Mouse (Mus musculus) forebrain, embryonic 10.5 days (tissue): ENCODE measurements at regions not wholly inside any gene's neighbourhood (a gene's known extent, or its start where the extent isn't known, plus 50 kb on each side); places are given as distances from the start of the nearest gene placed in this dataset.

Experiments
- DNase-seq: peaks from one replicate; pipeline ENCODE4 v3.0.0-alpha.2; 2017; ENCODE audit warnings: low spot score; ENCODE audit errors: extremely low spot score
- H3K27ac ChIP-seq: fragments of 300-500 bp; sonication (generic); 2 replicates; pipeline ENCODE4 v1.5.1; 2016; ENCODE audit warnings: mild to moderate bottlenecking
- H3K27me3 ChIP-seq: fragments of 300-500 bp; sonication (generic); 2 replicates; pipeline ENCODE4 v1.6.1; 2016; ENCODE audit warnings: mild to moderate bottlenecking; ENCODE audit not compliant: poor library complexity, severe bottlenecking
- H3K36me3 ChIP-seq: fragments of 300-500 bp; sonication (generic); replicated peaks from 2 replicates; pipeline ENCODE4 v1.6.1; 2016; ENCODE audit warnings: mild to moderate bottlenecking, moderate library complexity
- H3K4me1 ChIP-seq: fragments of 300-500 bp; sonication (generic); 2 replicates; pipeline ENCODE4 v1.6.1; 2016
- H3K4me3 ChIP-seq: fragments of 300-500 bp; sonication (generic); 2 replicates; pipeline ENCODE4 v1.5.1; 2016; ENCODE audit warnings: mild to moderate bottlenecking, moderate library complexity
- H3K9me3 ChIP-seq: fragments of 300-500 bp; sonication (generic); 2 replicates; pipeline ENCODE4 v1.6.1; 2016; ENCODE audit warnings: mild to moderate bottlenecking, moderate library complexity
- WGBS: fragments of 180-500 bp; shearing (Covaris S2); methylation state at CpG from one replicate; pipeline ENCODE4 v1.1.7; 2016; 5-methylcytosine and 5-hydroxymethylcytosine counted together

GRCm38 (mm10) chr13:46043568-46043967 lies 78.8 kb upstream of the Atxn1 start:
- 87% methylated on average over 12 of the region's 12 CpGs for WGBS
- H3K27ac ChIP-seq, result 0 out of 2 replicates have a peak overlapping the region, but pooled peaks have one; percentile 12
- no peak for DNase-seq
- no peaks in the 10 kb centered on the region for H3K27me3 ChIP-seq
- H3K9me3 ChIP-seq, result no peaks in the 10 kb centered on the region
- H3K4me1 ChIP-seq, result peaks cover 51% of the 10 kb centered on the region
- no peaks in the 10 kb centered on the region for H3K36me3 ChIP-seq
- H3K4me3 ChIP-seq, result no peak overlapping the region

- H3K27me3 ChIP-seq, result no peaks in the 10 kb centered on the region
- H3K4me3 ChIP-seq, result no peak overlapping the region
- H3K9me3 ChIP-seq, result no peaks in the 10 kb centered on the region
- 76% methylated on average over 10 of the region's 10 CpGs for WGBS
- no peaks in the 10 kb centered on the region for H3K36me3 ChIP-seq
- DNase-seq, result no peak
- H3K27ac ChIP-seq, result no peak overlapping the region
- H3K4me1 ChIP-seq, result peaks cover 56% of the 10 kb centered on the region
Observed at GRCm38 (mm10) chr13:46043016-46043415, 78.2 kb upstream of the Atxn1 start.

- 89% methylated on average over 8 of the region's 8 CpGs for WGBS
Observed at GRCm38 (mm10) chr13:46042224-46042623, 77.4 kb upstream of the Atxn1 start.

GRCm38 (mm10) chr13:46041475-46041874 lies 76.7 kb upstream of the Atxn1 start:
- 71% methylated on average over 4 of the region's 4 CpGs for WGBS
- Histone ChIP-seq H3K27ac (peak overlapping the region; percentile 71), H3K9me3 (no peaks in the 10 kb centered on the region)

More at GRCm38 (mm10) chr13:46042224-46042623, 77.4 kb upstream of the Atxn1 start:
- H3K9me3 ChIP-seq, result no peaks in the 10 kb centered on the region
- no peak overlapping the region for H3K4me3 ChIP-seq
- H3K4me1 ChIP-seq, result peaks cover 60% of the 10 kb centered on the region
- H3K36me3 ChIP-seq, result no peaks in the 10 kb centered on the region
- H3K27ac ChIP-seq, result peak overlapping the region; percentile 71
- DNase-seq, result no peak
- H3K27me3 ChIP-seq, result no peaks in the 10 kb centered on the region

GRCm38 (mm10) chr13:46040062-46040461 lies 75.3 kb upstream of the Atxn1 start:
- DNase-seq, result no peak
- no peaks in the 10 kb centered on the region for H3K36me3 ChIP-seq
- no peak overlapping the region for H3K4me3 ChIP-seq
- 83% methylated on average over 5 of the region's 5 CpGs for WGBS
- no peaks in the 10 kb centered on the region for H3K9me3 ChIP-seq
- H3K27ac ChIP-seq, result peak overlapping the region; percentile 81
- H3K27me3 ChIP-seq, result no peaks in the 10 kb centered on the region
- peaks cover 64% of the 10 kb centered on the region for H3K4me1 ChIP-seq

More at GRCm38 (mm10) chr13:46041475-46041874, 76.7 kb upstream of the Atxn1 start:
- Histone ChIP-seq H3K4me1 (peaks cover 64% of the 10 kb centered on the region), H3K4me3 (no peak overlapping the region), H3K36me3 (no peaks in the 10 kb centered on the region), H3K27me3 (no peaks in the 10 kb centered on the region)
- no peak for DNase-seq

- H3K27me3 ChIP-seq, result no peaks in the 10 kb centered on the region
- no peaks in the 10 kb centered on the region for H3K9me3 ChIP-seq
- 24% methylated on average over 10 of the region's 10 CpGs for WGBS
- peak overlapping the region; percentile 81 for H3K27ac ChIP-seq
- peak; percentile 47 for DNase-seq
- H3K4me3 ChIP-seq, result peak overlapping the region; percentile 18
- H3K36me3 ChIP-seq, result no peaks in the 10 kb centered on the region
- peaks cover 63% of the 10 kb centered on the region for H3K4me1 ChIP-seq
Observed at GRCm38 (mm10) chr13:46038441-46039331, 73.9 kb upstream of the Atxn1 start.

GRCm38 (mm10) chr13:46032281-46032680 lies 67.5 kb upstream of the Atxn1 start:
- H3K4me3 ChIP-seq, result no peak overlapping the region
- no peak overlapping the region for H3K27ac ChIP-seq
- 86% methylated on average over 2 of the region's 2 CpGs for WGBS

GRCm38 (mm10) chr13:46026018-46026417 lies 61.2 kb upstream of the Atxn1 start:
- no peak for DNase-seq
- WGBS, result 45% methylated on average over 2 of the region's 2 CpGs
- no peak overlapping the region for H3K4me3 ChIP-seq
- no peaks in the 10 kb centered on the region for H3K36me3 ChIP-seq
- H3K27ac ChIP-seq, result no peak overlapping the region
- H3K27me3 ChIP-seq, result no peaks in the 10 kb centered on the region
- H3K9me3 ChIP-seq, result no peaks in the 10 kb centered on the region
- H3K4me1 ChIP-seq, result peaks cover 30% of the 10 kb centered on the region

More at GRCm38 (mm10) chr13:46032281-46032680, 67.5 kb upstream of the Atxn1 start:
- Histone ChIP-seq H3K36me3 (no peaks in the 10 kb centered on the region), H3K4me1 (peaks cover 4% of the 10 kb centered on the region), H3K9me3 (no peaks in the 10 kb centered on the region), H3K27me3 (no peaks in the 10 kb centered on the region)
- DNase-seq, result no peak

- H3K27ac ChIP-seq, result no peak overlapping the region
- no peak for DNase-seq
- 88% methylated on average over 5 of the region's 5 CpGs for WGBS
- H3K4me1 ChIP-seq, result peaks cover 41% of the 10 kb centered on the region
- H3K4me3 ChIP-seq, result no peak overlapping the region
- H3K9me3 ChIP-seq, result no peaks in the 10 kb centered on the region
- H3K27me3 ChIP-seq, result no peaks in the 10 kb centered on the region
- H3K36me3 ChIP-seq, result no peaks in the 10 kb centered on the region
Observed at GRCm38 (mm10) chr13:46023630-46024041, 58.8 kb upstream of the Atxn1 start.

GRCm38 (mm10) chr13:46023187-46023586 lies 58.4 kb upstream of the Atxn1 start:
- Histone ChIP-seq H3K27ac (no peak overlapping the region), H3K27me3 (no peaks in the 10 kb centered on the region), H3K4me1 (peaks cover 41% of the 10 kb centered on the region), H3K4me3 (no peak overlapping the region), H3K9me3 (no peaks in the 10 kb centered on the region), H3K36me3 (no peaks in the 10 kb centered on the region)
- no peak for DNase-seq
- 55% methylated on average over 5 of the region's 5 CpGs for WGBS

- Histone ChIP-seq H3K4me3 (no peak overlapping the region), H3K36me3 (no peaks in the 10 kb centered on the region), H3K27me3 (no peaks in the 10 kb centered on the region), H3K27ac (no peak overlapping the region), H3K4me1 (peaks cover 41% of the 10 kb centered on the region), H3K9me3 (no peaks in the 10 kb centered on the region)
- WGBS, result 92% methylated on average over 6 of the region's 6 CpGs
- DNase-seq, result no peak
Observed at GRCm38 (mm10) chr13:46020945-46021835, 56.4 kb upstream of the Atxn1 start.

- Histone ChIP-seq H3K27me3 (no peaks in the 10 kb centered on the region), H3K36me3 (no peaks in the 10 kb centered on the region), H3K9me3 (no peaks in the 10 kb centered on the region), H3K27ac (peak overlapping the region; percentile 58), H3K4me3 (no peak overlapping the region), H3K4me1 (peaks cover 36% of the 10 kb centered on the region)
- no peak for DNase-seq
- WGBS, result 53% methylated on average over 9 of the region's 9 CpGs
Observed at GRCm38 (mm10) chr13:46019431-46020166, 54.8 kb upstream of the Atxn1 start.
